Mouse (Mus musculus): ENCODE data around the gene Mfap5.
A peak's percentile ranks its signal among the peaks of the same experiment; 100 is the strongest.
"Not testable (repeated sequence)": the region's sequence is repeated elsewhere in the genome, so short reads cannot be mapped to it uniquely, and the experiment has no call there.

Mfap5 gene

DNA sequence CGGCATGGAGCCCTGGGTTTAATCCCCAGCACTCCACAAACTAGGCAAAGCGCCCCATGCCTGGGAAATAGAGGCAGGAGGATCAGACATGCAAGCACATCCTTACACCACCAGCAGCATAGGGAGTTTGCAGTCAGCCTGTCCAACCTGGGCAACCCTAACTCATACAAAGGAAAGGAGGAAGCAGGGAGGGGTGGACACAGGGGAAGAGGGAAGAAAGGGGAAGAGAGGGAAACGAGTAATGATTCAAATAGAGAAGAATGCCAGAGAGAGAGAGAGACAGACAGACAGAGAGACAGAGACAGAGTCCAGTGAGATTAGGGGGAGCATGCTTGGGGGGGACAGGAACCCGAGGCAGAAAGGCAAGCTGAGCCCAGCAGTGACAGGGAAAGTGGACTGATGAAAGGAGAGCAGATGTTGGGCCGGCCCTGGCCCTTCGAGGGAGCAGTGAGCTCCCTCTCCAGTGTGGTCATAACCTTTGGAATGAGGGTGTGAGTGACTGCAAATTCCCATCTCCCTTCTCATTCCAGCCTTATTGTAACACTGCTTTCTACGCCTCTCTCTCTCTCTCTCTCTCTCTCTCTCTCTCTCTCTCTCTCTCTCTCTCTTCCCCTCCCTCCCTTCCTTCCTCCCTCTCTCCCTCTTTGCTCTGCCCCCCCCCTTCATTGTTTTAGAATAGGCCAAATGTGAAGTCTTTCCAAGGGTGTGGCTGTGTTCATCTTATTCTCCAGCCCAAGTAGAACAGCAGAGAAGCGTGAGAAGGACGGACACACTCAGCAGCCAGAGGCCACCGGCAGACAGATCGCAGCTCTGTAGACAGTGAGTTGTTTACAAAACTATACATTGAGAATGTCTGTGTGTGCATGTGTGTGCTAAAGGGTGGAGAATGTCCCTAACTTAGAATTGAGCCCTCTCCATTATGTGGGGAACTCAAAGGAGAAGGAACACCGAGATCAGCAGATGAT is 7.6 kb downstream of the Mfap5 start:
- DNase-seq (ENCODE audit: low spot score), result no peak

DNA sequence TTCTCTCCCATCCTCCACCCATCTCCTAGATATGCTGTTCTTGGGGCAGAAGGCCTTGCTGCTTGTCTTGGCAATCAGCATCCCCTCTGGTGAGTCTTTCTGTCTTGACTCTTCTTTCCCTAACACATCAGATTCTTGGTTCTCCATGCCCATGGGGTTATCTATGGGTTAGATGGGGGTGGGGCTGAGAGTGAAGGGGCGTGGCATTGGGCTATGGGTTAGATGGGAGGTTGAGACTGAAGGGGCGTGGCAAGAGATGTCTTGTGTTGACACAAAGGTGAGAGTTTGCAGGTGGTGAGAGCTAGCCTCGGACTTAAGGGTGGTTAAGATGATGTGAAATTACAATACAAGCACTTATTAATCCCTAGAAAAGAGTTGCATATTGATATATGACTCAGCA is 8.7 kb downstream of the Mfap5 start:
- DNase-seq (ENCODE audit: low spot score), result no peak

DNA sequence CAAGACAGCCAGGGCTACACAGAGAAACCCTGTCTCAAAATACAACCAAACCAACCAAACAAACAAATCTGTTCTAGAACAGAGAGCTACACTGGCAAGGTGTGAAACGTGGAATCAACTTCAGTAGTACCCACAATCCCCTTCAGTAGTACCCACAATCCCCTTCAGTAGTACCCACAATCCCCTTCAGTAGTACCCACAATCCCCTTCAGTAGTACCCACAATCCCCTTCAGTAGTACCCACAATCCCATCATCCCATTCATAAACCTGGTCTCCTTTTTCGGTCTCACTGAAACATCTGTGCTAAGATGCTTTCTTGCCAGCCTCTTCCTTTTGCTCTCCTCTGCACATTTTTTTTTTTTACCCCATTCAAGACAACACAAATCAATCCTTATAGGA is 10.1 kb downstream of the Mfap5 start:
- DNase-seq (ENCODE audit: low spot score), result not testable (repeated sequence)

DNA sequence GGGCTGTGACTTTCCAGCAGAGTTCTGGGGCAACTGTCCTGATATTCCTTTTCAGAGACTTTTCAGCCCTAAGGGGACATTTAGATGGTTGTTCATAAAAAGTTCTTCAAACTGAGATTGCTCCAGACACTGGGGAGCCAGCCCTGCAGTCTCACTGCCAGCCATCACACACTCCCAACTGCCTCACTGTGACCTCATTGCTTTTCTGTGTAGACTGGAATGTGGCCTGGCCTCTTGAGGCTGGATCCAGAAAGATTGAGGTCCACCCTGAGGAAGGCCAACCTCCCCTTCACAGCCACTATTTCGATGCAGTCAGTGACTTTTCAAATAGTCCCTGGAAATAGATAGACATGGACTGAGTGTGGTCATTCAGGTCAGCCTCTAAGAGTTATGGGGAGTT is 12.0 kb downstream of the Mfap5 start:
- no peak for DNase-seq (ENCODE audit: low spot score)

DNA sequence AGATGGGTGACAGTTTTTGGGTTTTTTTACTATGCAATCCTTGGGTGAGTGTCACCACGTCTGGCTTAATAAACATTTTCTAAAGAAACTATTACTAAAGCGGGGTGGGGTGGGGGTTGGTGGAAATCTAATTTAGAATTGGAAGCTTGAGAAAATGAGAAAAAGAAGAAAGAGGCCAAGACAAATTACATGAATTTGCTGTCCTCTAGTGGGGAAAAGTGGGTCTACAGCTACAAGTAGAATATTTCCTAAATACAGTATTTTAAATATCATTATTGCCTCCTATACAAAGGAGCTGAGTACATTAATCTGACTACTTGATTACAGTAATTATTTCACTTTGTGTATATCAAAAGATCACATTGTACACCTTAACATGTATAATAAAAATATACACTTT is 13.7 kb downstream of the Mfap5 start:
- peak; percentile 52 for DNase-seq (ENCODE audit: low spot score)

DNA sequence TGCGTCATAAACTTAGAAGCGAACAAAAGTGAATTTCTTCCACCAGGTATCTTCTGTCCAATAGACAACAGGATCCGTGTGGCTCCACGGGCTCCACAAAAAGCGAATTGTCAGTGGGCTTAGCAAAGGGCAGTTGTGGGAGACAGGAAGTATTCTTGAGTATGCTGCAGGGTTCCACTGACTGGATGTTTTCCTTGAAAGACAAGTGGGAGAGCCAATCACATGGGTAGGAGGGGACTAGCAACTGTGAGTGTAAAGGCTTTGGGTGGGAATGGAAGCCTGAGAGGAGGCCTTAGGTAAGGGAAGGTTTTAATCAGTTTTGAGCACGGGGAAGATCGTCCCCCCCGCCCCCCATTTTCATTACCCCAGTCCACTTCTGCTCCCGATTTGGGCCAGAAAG is 16.9 kb downstream of the Mfap5 start:
- no peak for DNase-seq (ENCODE audit: low spot score)

DNA sequence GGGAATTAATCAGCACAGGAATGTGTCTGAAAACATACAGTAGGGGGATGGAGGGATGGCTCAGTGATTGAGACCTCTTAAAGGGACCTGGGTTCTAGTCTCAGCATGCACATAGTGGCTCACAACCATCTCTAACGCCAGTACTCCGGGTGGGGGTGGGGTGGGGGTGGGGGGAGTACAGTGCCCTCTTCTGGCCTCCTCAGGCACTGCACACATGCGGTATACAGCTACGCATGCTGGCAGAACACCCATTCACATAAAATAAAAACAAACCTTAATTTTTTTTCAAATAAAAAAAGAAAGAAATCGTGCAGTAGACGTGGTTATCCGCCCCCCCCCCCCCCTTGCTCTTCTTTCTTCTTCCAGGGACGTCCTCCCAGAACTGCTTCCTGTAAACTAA is 17.6 kb downstream of the Mfap5 start:
- DNase-seq (ENCODE audit: low spot score), result no peak

DNA sequence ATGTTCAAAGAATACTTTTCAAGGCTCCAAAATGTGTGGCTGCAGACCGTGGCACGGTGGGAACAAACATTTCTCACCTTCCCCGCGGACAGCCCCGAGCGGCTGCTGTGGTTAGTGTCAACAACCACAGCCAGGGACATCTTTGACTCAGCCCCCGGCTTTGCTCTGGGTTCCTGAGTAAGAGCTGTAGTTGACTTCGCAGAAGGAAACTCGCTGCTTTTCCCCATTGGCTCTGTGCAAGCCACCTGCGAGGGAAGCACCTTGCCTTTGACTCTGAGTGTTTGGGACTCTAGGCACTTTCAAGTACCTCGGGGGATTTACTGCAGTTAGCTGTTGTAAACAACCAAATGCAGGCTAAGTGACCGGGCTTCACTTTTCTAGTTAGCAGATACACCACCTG is 22.0 kb downstream of the Mfap5 start:
- no peak for DNase-seq (ENCODE audit: low spot score)

DNA sequence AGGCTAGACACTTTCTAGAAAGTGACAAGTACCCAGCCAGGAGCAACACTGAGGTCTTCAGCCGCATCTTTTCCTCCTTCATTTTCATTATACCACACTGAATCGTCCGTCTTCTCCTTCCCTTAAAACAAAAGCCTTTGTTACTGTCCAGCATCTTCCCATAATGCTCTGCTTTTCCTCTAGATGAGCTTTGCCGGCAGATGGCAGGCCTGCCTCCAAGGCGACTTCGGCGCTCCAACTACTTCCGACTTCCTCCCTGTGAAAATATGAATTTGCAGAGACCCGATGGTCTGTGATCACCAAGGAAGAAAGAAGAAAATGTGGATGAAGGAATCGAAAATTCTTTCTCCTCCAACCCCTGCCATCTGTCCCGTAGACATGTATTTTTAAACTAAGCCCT is 22.5 kb downstream of the Mfap5 start:
- DNase-seq (ENCODE audit: low spot score), result no peak

DNA sequence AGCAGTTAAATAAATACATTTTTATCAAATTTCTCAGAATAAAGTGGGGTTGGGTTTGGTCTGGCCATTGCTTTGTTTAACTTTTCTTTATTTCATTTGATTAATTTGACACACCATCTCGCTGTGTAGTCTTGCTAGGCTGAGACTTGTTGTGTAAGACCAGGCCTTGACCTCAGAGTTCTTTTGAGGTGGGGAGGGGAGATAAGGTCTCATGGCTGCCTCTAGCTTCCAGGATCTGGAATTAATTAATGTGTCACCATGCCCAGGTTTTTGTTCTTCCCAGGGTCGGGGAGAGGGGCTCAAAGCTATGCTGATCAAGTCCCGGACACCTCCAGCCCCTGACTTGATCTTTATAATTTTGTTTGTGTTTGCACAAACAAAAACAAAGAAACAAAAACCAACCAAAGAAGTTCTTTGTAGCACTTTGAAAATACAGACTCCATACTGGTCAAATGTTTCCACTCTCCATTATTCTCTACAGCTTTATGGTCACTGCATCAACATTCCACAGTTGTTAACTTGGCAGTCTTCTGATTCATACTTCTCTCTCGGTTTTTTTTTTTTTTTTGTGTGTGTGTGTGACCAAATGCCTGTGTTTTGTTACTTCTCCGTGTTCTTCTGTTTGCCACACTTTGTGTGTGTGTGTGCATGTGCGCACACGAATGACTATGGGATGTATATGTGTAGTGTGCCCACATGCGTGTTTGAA is 26.0 kb downstream of the Mfap5 start:
- DNase-seq (ENCODE audit: low spot score), result peak; percentile 17

DNA sequence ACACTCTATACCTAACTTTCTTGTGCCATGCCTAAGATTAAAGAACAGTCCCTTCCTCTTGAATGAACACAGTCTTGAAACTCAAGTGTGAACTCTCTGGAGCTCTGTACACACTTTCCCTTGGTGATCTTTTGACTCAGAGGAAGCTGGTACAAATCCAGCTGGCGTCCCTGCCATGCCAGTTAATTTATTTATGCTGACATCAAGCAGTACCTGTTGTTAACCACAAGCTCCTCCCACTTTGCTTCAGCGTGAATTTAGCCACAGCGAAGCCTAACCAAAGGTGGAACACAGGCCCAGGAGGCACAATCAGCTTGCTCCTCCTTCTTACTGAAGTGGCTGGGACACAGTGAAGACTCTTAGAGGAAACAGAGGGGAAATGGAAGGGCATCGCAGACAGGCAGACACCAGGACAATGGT is 27.2 kb downstream of the Mfap5 start:
- DNase-seq (ENCODE audit: low spot score), result peak; percentile 39

DNA sequence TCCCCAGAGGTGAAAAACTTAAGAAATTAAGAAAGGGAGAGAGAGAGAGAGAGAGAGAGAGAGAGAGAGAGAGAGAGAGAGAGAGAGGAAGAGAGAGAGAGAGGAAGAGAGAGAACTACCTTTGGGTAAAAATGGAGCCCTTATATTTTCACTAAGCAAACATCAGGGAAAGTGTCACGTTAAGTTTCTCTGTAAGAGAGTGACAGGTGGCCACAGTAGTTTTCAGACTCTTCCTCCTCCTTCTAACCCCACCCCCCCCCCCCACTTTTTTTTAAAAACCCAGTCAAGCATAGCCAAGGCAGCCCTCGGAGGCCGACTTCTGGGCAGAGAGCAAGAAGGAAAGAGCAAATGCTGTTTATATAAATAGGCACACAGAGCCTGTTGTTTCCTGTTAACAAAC is 28.4 kb downstream of the Mfap5 start:
- no peak for DNase-seq (ENCODE audit: low spot score)

DNA sequence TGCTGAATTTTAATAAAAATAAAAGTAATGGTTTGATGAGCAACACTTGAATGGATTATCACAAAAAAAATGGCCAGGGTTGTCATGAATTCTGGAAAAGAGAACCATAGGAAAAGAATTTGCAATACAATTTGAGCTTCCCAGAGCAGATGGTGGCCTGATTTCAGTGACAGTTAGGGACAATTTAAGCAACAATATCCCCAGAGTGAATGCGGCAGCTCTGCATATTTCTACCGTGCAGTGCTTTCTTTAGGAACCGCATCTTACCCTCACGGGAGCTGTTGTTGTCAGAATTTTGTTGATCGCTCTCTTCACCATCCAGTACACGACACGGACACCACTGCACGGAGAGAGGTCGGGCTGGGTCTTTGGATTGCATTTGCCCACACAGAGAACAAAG is 33.9 kb downstream of the Mfap5 start:
- DNase-seq (ENCODE audit: low spot score), result no peak

DNA sequence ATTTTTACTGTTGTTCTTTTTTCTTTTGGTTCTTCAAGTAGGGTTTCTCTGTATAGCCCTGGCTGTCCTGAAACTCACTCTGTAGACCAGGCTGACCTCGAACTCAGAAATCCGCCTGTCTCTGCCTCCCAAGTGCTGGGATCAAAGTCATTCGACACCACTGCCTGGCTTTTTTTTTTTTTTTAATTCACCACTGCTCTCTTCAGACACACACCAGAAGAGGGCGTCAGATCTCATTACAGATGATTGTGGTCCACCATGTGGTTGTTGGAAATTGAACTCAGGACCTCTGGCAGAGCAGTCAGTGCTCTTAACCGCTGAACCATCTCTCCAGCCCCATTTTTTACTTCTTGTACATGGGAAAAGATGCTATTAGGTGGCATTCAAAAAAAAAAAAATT is 36.8 kb downstream of the Mfap5 start:
- DNase-seq (ENCODE audit: low spot score), result not testable (repeated sequence)

DNA sequence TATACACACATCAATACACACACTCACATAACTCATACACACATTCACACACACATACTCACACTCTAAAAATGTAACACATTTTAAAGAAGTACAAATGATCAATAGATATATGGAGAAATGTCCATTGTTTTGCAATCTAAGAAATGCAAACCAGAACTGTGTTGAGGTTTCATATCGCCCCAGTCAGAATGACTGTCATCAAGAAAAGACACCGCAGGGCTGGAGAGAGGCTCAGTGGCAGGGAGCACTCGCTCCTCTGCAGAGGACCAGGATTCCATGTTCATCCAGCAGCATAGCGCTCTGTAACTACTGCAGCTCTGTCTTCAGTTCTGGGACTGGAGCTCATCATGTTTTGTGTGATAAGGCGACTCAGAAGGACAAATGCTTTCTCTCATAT is 37.9 kb downstream of the Mfap5 start:
- no peak for DNase-seq (ENCODE audit: low spot score)

DNA sequence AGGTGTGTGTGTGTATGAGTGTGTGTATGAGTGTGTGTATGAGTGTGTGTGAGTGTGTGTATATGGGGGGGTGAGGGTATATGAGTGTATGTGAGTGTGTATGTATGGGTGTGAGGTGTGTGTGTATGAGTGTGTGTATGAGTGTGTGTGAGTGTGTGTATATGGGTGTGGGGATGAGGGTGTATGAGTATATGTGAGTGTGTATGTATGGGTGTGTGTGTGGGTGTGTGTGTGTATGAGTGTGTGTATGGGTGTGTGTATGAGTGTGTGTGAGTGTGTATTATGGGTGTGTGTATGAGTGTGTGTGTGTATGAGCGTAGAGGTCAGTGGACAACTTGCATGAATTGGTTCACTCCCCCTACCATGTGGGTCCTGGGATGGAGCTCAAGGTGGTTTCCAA is 39.0 kb downstream of the Mfap5 start:
- DNase-seq (ENCODE audit: low spot score), result no peak

DNA sequence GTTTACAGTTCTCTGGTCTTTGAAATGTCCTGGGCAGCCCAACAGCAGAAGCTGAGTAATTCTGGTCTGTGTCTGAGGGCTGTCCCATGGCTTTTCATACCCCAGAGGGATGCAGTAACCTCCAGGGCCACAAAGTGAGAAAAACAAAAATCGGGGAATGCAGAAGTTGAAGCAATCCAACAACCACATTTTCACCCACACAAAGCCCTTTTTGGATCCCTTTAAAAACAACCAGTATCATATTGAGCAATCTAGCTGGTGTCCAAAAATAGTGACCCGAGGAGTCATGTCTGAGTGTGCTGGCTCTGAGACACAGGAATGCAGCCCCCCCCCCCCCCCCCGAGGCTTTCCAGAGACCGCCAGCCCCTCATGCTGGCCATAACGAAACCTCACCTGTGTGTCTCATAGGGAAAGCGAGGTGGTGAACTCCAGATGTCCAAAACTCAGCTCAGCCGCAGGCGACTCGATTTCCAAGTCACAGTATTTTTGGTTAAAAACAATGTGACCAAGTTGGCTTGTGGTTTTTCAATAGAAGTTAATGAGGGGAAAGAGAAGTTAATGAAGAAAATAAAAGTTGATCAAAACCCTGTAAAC is 39.7 kb downstream of the Mfap5 start:
- DNase-seq (ENCODE audit: low spot score), result peak; percentile 42

DNA sequence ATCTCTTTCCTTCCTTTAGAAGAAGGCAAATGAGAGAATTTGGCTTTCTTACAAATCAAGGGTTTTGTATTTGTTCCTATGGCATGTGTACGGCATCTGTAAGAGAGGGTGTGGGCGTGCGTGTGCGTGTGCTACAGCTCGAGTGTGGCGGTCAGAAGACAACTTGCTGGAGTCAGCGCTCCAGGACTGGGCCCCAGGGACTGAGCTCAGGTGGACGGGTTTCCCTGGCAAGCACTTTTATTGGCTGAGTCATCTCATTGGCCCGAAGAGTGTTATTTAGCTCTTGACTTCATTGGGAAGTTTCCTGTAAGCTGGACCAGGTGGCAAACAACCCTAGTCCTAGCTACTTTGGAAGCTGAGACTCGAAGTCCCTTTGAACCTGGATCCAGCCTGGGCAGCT is 40.3 kb downstream of the Mfap5 start:
- no peak for DNase-seq (ENCODE audit: low spot score)

DNA sequence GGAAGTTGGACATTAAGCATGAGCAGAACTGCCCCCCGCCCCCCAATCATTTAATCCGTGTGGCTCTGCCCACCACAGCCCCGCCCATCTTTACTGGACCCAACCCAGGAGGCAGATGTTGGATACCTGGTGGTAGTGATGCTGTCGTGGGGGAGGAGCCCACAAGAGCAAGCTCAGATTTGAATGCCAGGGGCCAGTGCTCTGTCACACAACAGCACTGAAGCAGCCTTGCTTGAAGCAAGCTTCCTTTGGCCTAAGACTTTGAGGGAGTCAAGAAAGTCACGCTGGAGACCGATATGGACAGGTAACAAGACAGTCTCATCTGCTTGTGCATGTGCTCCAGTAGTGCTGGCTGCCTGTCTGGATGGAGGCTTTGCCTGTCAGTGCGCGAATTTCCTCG is 48.0 kb downstream of the Mfap5 start, which contains the start of gene Aicda:
Gene Aicda, plus strand, starts transcription at position 196 of the 400 bp plus-strand sequence.
- DNase-seq (ENCODE audit: low spot score), result no peak

DNA sequence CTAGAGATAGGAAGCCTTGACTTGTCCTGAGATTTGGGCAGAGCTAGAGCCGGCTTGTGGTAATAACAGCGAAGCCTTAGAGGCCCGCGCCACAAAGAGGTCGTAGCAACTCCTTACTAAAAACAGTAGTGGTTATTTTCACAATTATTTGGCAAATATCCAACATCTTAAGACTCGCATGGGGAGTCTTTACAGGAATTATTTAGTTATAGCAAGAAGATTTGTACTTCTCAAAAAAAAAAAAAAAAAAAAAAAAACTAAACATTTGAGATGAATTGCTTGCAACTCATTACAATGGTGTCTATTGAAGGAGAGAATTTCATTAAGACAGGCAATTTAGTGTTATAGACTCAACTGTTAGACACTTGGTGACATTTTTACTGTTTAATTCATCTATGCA is 48.5 kb downstream of the Mfap5 start:
- no peak for DNase-seq (ENCODE audit: low spot score)

DNA sequence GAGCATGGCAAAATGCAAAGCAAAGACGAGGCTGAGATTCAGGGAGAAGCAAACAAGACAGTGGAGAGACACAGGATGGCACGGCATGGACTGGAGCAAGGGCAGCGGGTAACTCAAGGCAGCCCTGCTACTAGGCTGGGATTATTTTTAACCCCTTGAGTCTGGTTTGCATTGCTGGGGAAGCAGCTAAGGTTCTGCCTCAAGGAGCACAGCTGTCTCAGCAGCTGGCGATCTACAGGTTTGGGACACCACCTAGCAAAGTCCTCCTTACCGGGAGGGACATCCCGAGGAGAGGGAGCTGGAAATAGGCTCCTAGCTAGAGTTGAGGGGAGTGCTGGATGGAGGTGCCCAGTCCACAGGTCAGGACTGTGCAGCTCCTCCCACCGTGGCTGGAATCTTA is 49.6 kb downstream of the Mfap5 start:
- no peak for DNase-seq (ENCODE audit: low spot score)

DNA sequence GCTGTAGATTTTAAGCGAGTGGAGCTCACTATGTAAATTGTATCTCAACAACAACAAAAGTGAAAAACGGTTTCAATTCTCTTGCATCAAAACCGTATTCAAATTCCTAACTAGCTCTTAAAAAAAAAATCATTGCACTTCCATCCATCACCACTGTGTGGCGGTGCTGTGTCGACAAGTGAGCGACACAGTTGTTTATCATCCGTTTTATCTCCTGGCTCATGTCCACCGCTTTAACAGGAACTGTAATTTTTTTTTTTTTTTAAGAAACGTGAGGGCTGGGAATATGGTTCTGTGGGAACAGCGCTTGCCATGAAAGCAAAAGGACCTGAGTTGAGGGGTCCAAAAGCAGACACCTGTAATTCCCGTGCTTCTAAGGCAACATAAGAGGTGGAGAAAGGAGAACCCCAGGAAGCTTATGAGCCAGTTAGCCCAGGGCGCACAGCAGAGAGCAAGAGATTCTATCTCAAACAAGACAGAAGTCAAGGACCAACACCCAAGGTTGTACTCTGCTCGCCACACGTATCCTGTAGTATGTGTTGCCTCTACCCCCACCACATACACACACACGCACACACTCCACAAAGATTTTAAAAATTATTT is 51.4 kb downstream of the Mfap5 start:
- peak; percentile 79 for DNase-seq (ENCODE audit: low spot score)

DNA sequence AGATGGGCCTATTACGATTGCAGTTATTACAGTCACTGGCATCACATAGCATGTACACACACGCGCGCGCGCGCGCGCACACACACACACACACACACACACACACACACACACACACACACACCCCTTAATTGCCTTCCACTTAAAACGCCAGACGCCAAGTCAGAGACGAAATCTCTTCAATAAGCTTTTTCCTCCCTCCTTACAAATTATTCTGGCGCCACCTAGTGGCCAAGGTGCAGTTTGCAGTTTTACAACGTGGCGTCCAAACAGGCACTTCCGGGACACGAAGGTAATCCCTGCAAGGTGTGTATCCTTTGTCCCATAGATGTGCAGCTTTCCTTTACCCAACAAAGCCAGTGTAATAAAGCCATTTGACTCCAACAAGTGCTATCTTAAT is 54.8 kb downstream of the Mfap5 start:
- DNase-seq (ENCODE audit: low spot score), result peak; percentile 91

Data from adipocyte (in vitro differentiated cells).